Comparison of ENCODE assay signal across 23 mouse cellular contexts in the genomic region with DNA sequence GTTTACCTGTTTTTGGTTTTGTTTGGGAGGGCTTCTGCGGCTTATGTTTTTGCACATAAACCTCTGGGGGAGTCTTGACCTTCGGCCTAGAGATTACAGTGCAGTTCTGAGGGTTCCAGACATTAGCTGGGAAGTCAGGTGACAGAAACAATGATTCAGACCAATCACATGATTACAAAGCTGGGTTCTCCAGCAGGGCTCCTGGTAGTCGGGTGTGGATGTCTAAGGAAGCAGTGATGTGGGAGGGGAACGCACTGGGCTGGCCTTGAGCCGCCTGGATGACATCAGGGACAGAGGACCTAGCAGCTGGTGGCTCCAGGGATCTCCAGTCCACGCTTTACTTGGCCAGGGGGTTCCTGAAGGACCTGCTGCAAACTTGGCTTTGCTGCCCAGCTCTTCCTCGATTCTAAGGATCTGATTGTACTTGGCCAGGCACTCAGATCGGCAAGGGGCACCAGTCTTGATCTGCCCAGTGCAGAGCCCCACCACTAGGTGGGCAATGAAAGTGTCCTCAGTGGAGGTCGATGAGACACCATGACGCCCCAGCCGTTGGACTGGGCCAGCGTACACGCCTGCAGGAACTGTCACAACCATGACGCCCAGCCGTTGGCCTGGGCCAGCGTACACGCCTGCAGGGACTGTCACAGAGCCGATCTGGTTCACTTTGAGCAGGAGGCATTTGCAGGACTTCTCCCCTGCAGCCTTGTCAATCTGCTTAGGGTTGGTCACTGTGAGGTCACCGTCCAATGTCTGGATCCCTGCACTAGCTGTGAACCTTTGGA. TPM values are rescaled to one million over a fixed set of nuclear protein-coding genes. Genes with fewer than 3 reads are reported as not detected.
DNase-seq lines count a peak whose midpoint lies in the region; ATAC-seq lines count a peak whose summit lies in the region.
"Had no signal": no experiment of that assay in that cellular context is flagged by ENCODE, and none has a peak within 500 bp of the region (broad histone marks: within the 10 kb centered on the region; RNA-seq: fewer than 3 reads in every experiment).

No protein-coding gene starts in this region.

- H3K9ac ChIP-seq in midbrain, embryonic 16.5 days (ENCODE audit: low read depth, low read length) = no peak overlapping the region
- H3K9ac ChIP-seq: embryonic facial prominence, embryonic 13.5 days; lung, embryonic 14.5 days; neural tube, embryonic 15.5 days had no signal

- no peaks in the 10 kb centered on the region for H3K27me3 ChIP-seq in midbrain, embryonic 16.5 days (ENCODE audit: control insufficient read depth, insufficient read depth, low read depth, low read length)
- H3K27me3 ChIP-seq: neural tube, embryonic 15.5 days; Patski had no signal

- H3K4me2 ChIP-seq in midbrain, embryonic 16.5 days (ENCODE audit: low read length) = no peak overlapping the region
- H3K4me2 ChIP-seq: embryonic facial prominence, embryonic 13.5 days; lung, embryonic 14.5 days; neural tube, embryonic 15.5 days had no signal

- peak; percentile 78 to 80 for DNase-seq in adrenal gland, adult (ENCODE audit: inconsistent age in 2 of 2, low spot score in 1 of 2)
- DNase-seq in adrenal gland, adult 18-20 months (ENCODE audit: low spot score in 2 of 2) = no peak
- DNase-seq in lung, postnatal 36 days = peak; percentile 58
- DNase-seq in lung, postnatal 14 days = no peak
- DNase-seq in heart, postnatal 14 days = peak; percentile 54 to 58
- no peak for DNase-seq in kidney, postnatal 36 days
- DNase-seq in cerebellum, postnatal 36 days = no peak
- DNase-seq: cerebellum, adult 11 months; layer of hippocampus, adult 9-11 months; lung, embryonic 14.5 days had no signal

- H3K9me3 ChIP-seq in midbrain, embryonic 16.5 days (replicated peaks; ENCODE audit: control insufficient read depth, low read length, poor library complexity, severe bottlenecking) = no peaks in the 10 kb centered on the region
- H3K9me3 ChIP-seq: embryonic facial prominence, embryonic 13.5 days; forebrain, embryonic 10.5 days; neural tube, embryonic 15.5 days had no signal

- intact Hi-C loops in heart, postnatal 14 days (cut with DNase I) = no loop called here

- no peak overlapping the region for H3K27ac ChIP-seq in midbrain, embryonic 16.5 days (ENCODE audit: low read length)
- H3K27ac ChIP-seq: embryonic facial prominence, embryonic 13.5 days; forebrain, embryonic 10.5 days; heart, adult 2 months; kidney, postnatal 0 days; neural tube, embryonic 15.5 days had no signal

- no peaks in the 10 kb centered on the region for H3K4me1 ChIP-seq in midbrain, embryonic 16.5 days (ENCODE audit: control insufficient read depth, insufficient read depth, low read length)
- H3K4me1 ChIP-seq: embryonic facial prominence, embryonic 13.5 days; forebrain, embryonic 10.5 days; neural tube, embryonic 15.5 days had no signal

- ATAC-seq in midbrain, embryonic 16.5 days = no peak
- ATAC-seq: inflammation-experienced regulatory T-cells, adult 6 months; Patski had no signal

- 88% methylated on average over 19 of the region's 19 CpGs for WGBS in midbrain, embryonic 16.5 days

- H3K36me3 ChIP-seq in midbrain, embryonic 16.5 days (ENCODE audit: control insufficient read depth, insufficient read depth, low read length) = no peaks in the 10 kb centered on the region
- H3K36me3 ChIP-seq: embryonic facial prominence, embryonic 13.5 days; forebrain, embryonic 10.5 days; neural tube, embryonic 15.5 days had no signal

- no peak overlapping the region for H3K4me3 ChIP-seq in midbrain, embryonic 16.5 days (ENCODE audit: low read depth, low read length)
- H3K4me3 ChIP-seq: embryonic facial prominence, embryonic 13.5 days; forebrain, embryonic 10.5 days; heart, adult 2 months; neural tube, embryonic 15.5 days had no signal

RNA-seq across cellular contexts. Expression of a gene that starts 13.5 kb away (rescaled TPM):
- 1 to 10 TPM in 1 of 2 experiments, under 1 TPM in 1; 0.96 to 2.5 TPM for total RNA-seq in adrenal gland, adult 18-20 months (2021)
- total RNA-seq in heart, postnatal 14 days (2021) = 10 to 100 TPM in 1 of 2 experiments, 1 to 10 TPM in 1; 4.2 to 11.6 TPM
- 0.18 TPM in 1 of 2 replicates, not detected in the other for polyA plus RNA-seq in midbrain, embryonic 16.5 days (2015; fragmentation: Nextera tagmentation; extraction: Ambion mirVana)
- total RNA-seq: common myeloid progenitor, adult 5-6 weeks; liver, adult 2 months had no signal
- polyA plus RNA-seq: embryonic facial prominence, embryonic 13.5 days; liver, adult 2 months had no signal

RNA-seq across cellular contexts. Expression of a gene that starts 20.2 kb away (rescaled TPM):
- total RNA-seq in adrenal gland, adult 18-20 months (2021) = under 1 TPM; 0.13 to 0.22 TPM
- 10 to 100 TPM; 14.9 to 37.3 TPM for total RNA-seq in heart, postnatal 14 days (2021)
- 0.60 and 0.93 TPM in 2 replicates for polyA plus RNA-seq in midbrain, embryonic 16.5 days (2015; fragmentation: Nextera tagmentation; extraction: Ambion mirVana)
- total RNA-seq: common myeloid progenitor, adult 5-6 weeks; liver, adult 2 months had no signal
- polyA plus RNA-seq: embryonic facial prominence, embryonic 13.5 days; forebrain, embryonic 10.5 days; hindbrain, embryonic 11.5 days; inflammation-experienced regulatory T-cells, adult 6 months; liver, adult 2 months; small intestine, adult 2 months; thymus, postnatal 0 days had no signal

RNA-seq across cellular contexts. Expression of a gene that starts 25.2 kb away (rescaled TPM):
- total RNA-seq in adrenal gland, adult 18-20 months (2021) = 1 to 10 TPM; 2.2 to 2.5 TPM
- 1 to 10 TPM; 7.8 TPM for total RNA-seq in heart, postnatal 14 days (2021)
- 0.72 and 0.85 TPM in 2 replicates for polyA plus RNA-seq in midbrain, embryonic 16.5 days (2015; fragmentation: Nextera tagmentation; extraction: Ambion mirVana)
- total RNA-seq: common myeloid progenitor, adult 5-6 weeks had no signal
- polyA plus RNA-seq: inflammation-experienced regulatory T-cells, adult 6 months had no signal

RNA-seq across cellular contexts. Expression of a gene that starts 28.9 kb away (rescaled TPM):
- 10 to 100 TPM in 1 of 2 experiments, 1 to 10 TPM in 1; 9.8 to 11.6 TPM for total RNA-seq in adrenal gland, adult 18-20 months (2021)
- 1 to 10 TPM; 5.9 to 6.1 TPM for total RNA-seq in heart, postnatal 14 days (2021)
- 48.2 and 49.4 TPM in 2 replicates for polyA plus RNA-seq in midbrain, embryonic 16.5 days (2015; fragmentation: Nextera tagmentation; extraction: Ambion mirVana)

RNA-seq across cellular contexts. Expression of a gene that starts 35.7 kb away (rescaled TPM):
- total RNA-seq in adrenal gland, adult 18-20 months (2021) = 10 to 100 TPM; 13.9 to 17.2 TPM
- 1 to 10 TPM; 9.4 to 9.6 TPM for total RNA-seq in heart, postnatal 14 days (2021)
- 3.1 and 3.6 TPM in 2 replicates for polyA plus RNA-seq in midbrain, embryonic 16.5 days (2015; fragmentation: Nextera tagmentation; extraction: Ambion mirVana)

Comparison
In these comparisons a context has a peak if more than half of its experiments do, and no peak if none do; other contexts are left out.
1. DNase-seq: peak in adrenal gland, adult (2 of 2), lung, postnatal 36 days (single experiment) and heart, postnatal 14 days (2 of 2); none in adrenal gland, adult 18-20 months (0 of 2), lung, postnatal 14 days (single experiment), kidney, postnatal 36 days (0 of 2) and cerebellum, postnatal 36 days (0 of 2).
2. RNA of a gene that starts 20.2 kb away (total RNA-seq): 14.9 to 37.3 TPM in heart, postnatal 14 days; 0.13 to 0.22 TPM in adrenal gland, adult 18-20 months; every median in the first group is over 10 times any median in the second.